Mouse (Mus musculus): ENCODE measurements around the gene Trim23. TPM values are rescaled to one million over a fixed set of nuclear protein-coding genes. Genes with fewer than 3 reads are reported as not detected.

Gene Trim23
- polyA plus RNA-seq, 1 experiment from 2014 or later, result 23.5 TPM

DNA sequence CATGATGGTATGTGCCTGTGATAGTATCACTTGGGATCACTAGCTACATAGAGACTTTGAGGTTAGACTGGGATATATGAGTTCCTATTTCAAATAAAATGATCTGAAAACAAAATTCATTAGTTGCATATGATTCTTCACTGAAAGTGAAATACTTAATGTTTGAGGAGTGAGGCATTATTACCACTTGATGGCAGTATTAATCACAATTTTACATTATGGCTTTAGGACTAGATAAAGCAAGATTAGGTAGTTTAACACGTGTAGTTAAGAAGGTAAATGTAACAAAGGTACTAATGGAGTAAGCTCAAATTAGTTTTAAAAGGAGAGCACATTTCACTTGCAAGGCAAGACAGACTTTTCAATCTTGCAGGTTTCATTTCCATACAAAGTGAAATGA lies 25.7 kb downstream of the Trim23 start:
- 76% methylated on average over 1 of the region's 1 CpGs for WGBS
- H3K4me3 ChIP-seq (ENCODE audit: low read depth, low read length), result no peak overlapping the region
- DNase-seq (ENCODE audit: low spot score), result no peak
- no peak overlapping the region for H3K27ac ChIP-seq (replicated peaks; ENCODE audit: low read depth, low read length)
- no peaks in the 10 kb centered on the region for H3K4me1 ChIP-seq (ENCODE audit: control insufficient read depth, insufficient read depth, low read length)
- no peak overlapping the region for H3K4me2 ChIP-seq (ENCODE audit: low read depth, severe bottlenecking)
- no peaks in the 10 kb centered on the region for H3K9me3 ChIP-seq (ENCODE audit: control insufficient read depth, low read length)
- no peak overlapping the region for H3K9ac ChIP-seq (ENCODE audit: low read length)
- ATAC-seq (ENCODE audit: insufficient number of reproducible peaks, low FRiP score, low TSS enrichment, low read depth), result no peak
- H3K27me3 ChIP-seq (ENCODE audit: control insufficient read depth, insufficient read depth, low read length), result no peaks in the 10 kb centered on the region
- peaks cover 5% of the 10 kb centered on the region for H3K36me3 ChIP-seq (ENCODE audit: control insufficient read depth, insufficient read depth, low read length)

DNA sequence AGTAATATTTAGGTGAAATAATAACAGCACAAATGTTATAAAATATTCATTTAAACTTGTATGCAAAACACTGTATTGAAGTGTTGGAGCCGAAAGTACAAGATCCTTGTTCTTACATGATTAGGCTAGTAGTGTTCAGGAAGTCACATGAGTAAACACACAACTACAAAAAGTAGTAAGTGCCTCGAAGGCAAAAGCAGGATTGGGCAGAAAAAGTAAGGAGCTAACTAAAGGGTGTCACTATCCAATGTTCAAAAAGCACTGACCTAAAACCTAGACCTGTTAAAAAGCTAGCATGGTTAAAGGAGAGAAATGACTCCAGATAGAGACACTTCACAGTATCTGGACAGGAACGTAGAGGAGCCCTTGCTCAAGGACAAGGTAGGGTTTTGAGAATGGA lies 48.9 kb downstream of the Trim23 start:
- Histone ChIP-seq H3K36me3 (ENCODE audit: control insufficient read depth, insufficient read depth, low read length) (0 out of 2 replicates have a peak, but pooled peaks cover 2% of the 10 kb centered on the region), H3K4me2 (ENCODE audit: low read depth, severe bottlenecking) (peak overlapping the region; percentile 62), H3K4me1 (ENCODE audit: control insufficient read depth, insufficient read depth, low read length) (0 out of 2 replicates have a peak, but pooled peaks cover 3% of the 10 kb centered on the region), H3K27me3 (ENCODE audit: control insufficient read depth, insufficient read depth, low read length) (no peaks in the 10 kb centered on the region), H3K4me3 (ENCODE audit: low read depth, low read length) (peak overlapping the region; percentile 74), H3K9ac (ENCODE audit: low read length) (peak overlapping the region; percentile 5; the same call in 1 of the 2 replicates), H3K27ac (replicated peaks; ENCODE audit: low read depth, low read length) (no peak overlapping the region), H3K9me3 (ENCODE audit: control insufficient read depth, low read length) (no peaks in the 10 kb centered on the region)
- 80% methylated on average over 3 of the region's 3 CpGs for WGBS
- no peak for ATAC-seq (ENCODE audit: insufficient number of reproducible peaks, low FRiP score, low TSS enrichment, low read depth)
- DNase-seq (ENCODE audit: low spot score), result no peak

DNA sequence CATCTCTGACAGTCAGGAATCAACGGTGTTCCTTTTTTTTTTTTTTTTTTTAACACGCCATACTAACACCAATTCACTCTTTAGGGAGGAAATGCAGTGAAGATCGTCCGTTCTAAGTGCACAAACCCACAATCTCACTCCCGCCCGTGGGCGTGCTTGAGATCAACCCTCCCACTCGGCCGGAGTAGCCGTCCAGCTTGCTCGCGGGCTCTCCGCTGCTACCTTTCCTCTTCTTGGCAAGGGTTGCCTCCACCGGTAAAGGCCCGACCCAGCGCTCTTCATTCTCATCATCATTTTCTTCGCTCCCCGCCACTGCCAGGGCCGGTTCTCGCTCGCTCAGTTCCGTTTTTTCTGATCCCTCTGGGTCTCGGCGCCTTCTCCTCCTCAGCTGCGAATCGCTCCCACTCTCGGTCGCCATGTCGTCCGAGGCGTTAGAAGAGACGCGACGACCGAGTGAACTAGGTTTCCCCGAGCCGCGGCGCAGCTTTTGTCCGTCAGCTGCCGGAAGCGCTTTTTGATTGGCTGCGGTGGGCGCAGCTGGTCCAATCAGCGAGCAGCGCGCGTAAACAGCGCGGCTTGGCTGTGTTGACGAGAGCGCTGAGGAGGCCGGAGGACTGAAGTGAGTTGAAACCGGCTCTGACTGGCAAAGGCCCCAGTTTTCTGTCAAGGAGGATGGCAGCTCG lies 49.9 kb downstream of the Trim23 start, which contains the start of the genes Cenpk and Ppwd1:
TSS of gene Cenpk (plus strand) at position 228 of the 683 bp plus-strand sequence.
TSS of gene Ppwd1 (minus strand) at position 460 of the 683 bp plus-strand sequence.
- under 1% methylated on average over 55 of the region's 55 CpGs for WGBS
- no peaks in the 10 kb centered on the region for H3K27me3 ChIP-seq (ENCODE audit: control insufficient read depth, insufficient read depth, low read length)
- H3K27ac ChIP-seq (replicated peaks; ENCODE audit: low read depth, low read length), result peak within 1 kb of the TSS; percentile 76; the same call in 1 of the 2 replicates
- DNase-seq (ENCODE audit: low spot score), result peak; percentile 99
- 0 out of 2 replicates have a peak, but pooled peaks cover 3% of the 10 kb centered on the region for H3K4me1 ChIP-seq (ENCODE audit: control insufficient read depth, insufficient read depth, low read length)
- no peaks in the 10 kb centered on the region for H3K9me3 ChIP-seq (ENCODE audit: control insufficient read depth, low read length)
- H3K4me2 ChIP-seq (ENCODE audit: low read depth, severe bottlenecking), result peak within 1 kb of the TSS; percentile 62
- H3K4me3 ChIP-seq (ENCODE audit: low read depth, low read length), result peak within 1 kb of the TSS; percentile 74
- peak; percentile 99 for ATAC-seq (ENCODE audit: insufficient number of reproducible peaks, low FRiP score, low TSS enrichment, low read depth)
- 0 out of 2 replicates have a peak, but pooled peaks cover 2% of the 10 kb centered on the region for H3K36me3 ChIP-seq (ENCODE audit: control insufficient read depth, insufficient read depth, low read length)
- peak within 1 kb of the TSS; percentile 89 for H3K9ac ChIP-seq (ENCODE audit: low read length)

DNA sequence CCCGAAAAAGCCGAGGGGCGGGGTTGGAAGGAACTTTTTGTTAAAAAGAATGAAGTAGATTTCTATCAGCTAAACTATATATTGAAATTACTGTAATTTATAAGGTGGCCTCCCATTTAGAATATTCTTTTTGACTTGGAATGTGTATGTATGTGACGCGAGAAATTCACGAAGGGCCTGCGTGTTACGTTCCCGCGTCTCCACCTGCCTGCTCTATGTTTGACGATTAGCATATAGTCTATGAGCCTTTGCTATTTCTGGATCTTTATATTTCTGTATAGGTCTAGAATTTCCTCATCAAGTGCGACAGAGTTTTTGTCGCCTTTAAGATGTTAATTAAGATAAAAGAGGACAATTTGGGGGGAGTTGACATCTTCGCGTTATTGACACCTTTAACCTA lies 50.6 kb downstream of the Trim23 start:
- peak overlapping the region; percentile 45 for H3K4me2 ChIP-seq (ENCODE audit: low read depth, severe bottlenecking)
- peak overlapping the region; percentile 74 for H3K4me3 ChIP-seq (ENCODE audit: low read depth, low read length)
- 0 out of 2 replicates have a peak, but pooled peaks cover 2% of the 10 kb centered on the region for H3K36me3 ChIP-seq (ENCODE audit: control insufficient read depth, insufficient read depth, low read length)
- DNase-seq (ENCODE audit: low spot score) (peak; percentile 26), ATAC-seq (ENCODE audit: insufficient number of reproducible peaks, low FRiP score, low TSS enrichment, low read depth) (no peak)
- WGBS, result 8% methylated on average over 15 of the region's 15 CpGs
- H3K9ac ChIP-seq (ENCODE audit: low read length), result peak overlapping the region; percentile 89
- H3K27ac ChIP-seq (replicated peaks; ENCODE audit: low read depth, low read length), result peak overlapping the region; percentile 10; the same call in 1 of the 2 replicates
- no peaks in the 10 kb centered on the region for H3K9me3 ChIP-seq (ENCODE audit: control insufficient read depth, low read length)
- H3K4me1 ChIP-seq (ENCODE audit: control insufficient read depth, insufficient read depth, low read length), result 0 out of 2 replicates have a peak, but pooled peaks cover 3% of the 10 kb centered on the region
- no peaks in the 10 kb centered on the region for H3K27me3 ChIP-seq (ENCODE audit: control insufficient read depth, insufficient read depth, low read length)

Other genes starting within 250 kb of the Trim23 start
- 21.0 and 22.7 TPM in 2 replicates for gene Nln, start 69.2 kb upstream of the Trim23 start, polyA plus RNA-seq (2014; fragmentation: Nextera tagmentation; extraction: Ambion mirVana)
- 9.1 and 9.4 TPM in 2 replicates for gene Sgtb, start 69.1 kb upstream of the Trim23 start, polyA plus RNA-seq (2014; fragmentation: Nextera tagmentation; extraction: Ambion mirVana)
- gene Trappc13, start 328 bp upstream of the Trim23 start, polyA plus RNA-seq (2014; fragmentation: Nextera tagmentation; extraction: Ambion mirVana), result 63.6 and 76.9 TPM in 2 replicates
- 86.4 and 101 TPM in 2 replicates for gene Cenpk, start 49.8 kb downstream of the Trim23 start, polyA plus RNA-seq (2014; fragmentation: Nextera tagmentation; extraction: Ambion mirVana)
- gene Ppwd1, start 50.0 kb downstream of the Trim23 start, polyA plus RNA-seq (2014; fragmentation: Nextera tagmentation; extraction: Ambion mirVana), result 21.2 and 21.3 TPM in 2 replicates
- gene Adamts6, start 109.0 kb downstream of the Trim23 start, polyA plus RNA-seq (2014; fragmentation: Nextera tagmentation; extraction: Ambion mirVana), result 3.2 and 3.8 TPM in 2 replicates